Mouse (Mus musculus): Measurements from ENCODE around the gene Hist1h2ai.

GRCm38 (mm10) chr13:21729544-21729943, 13.3 kb downstream of the Hist1h2ai start:
- no peak for TF ChIP-seq EP300 (IDR thresholded peaks at IDR 0.05; ENCODE audit: low read depth)
- no peak for TF ChIP-seq CTCF (IDR thresholded peaks at IDR 0.05; ENCODE audit: low read depth)
